Comparison of ENCODE assay signal across 15 mouse cellular contexts in the genomic region with DNA sequence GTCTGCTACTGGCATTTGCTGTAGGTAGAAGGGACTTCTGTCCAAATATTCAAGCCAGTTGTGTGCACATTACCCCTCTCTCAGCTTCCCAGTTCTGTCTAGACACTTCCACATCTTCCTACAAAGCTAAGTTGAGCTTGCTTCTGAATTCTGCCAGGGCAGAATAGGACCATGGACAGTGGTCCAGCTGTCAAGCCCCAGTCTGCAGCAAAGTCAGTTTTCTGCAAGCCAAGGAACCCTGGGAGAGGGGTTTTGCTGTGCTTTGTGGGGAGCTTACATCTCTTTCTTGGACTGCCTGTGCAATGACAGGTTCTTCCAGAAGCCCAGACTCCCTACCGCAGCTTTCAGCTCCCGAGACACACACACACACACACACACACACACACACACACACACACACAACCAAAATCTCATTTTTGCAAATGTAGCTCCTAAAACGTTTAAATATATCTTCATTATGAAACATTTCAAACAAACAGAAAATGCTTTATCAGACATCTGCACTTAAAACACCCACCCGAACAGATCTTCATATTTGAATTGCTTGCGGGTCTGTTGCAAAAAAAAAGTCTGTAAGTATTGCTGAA.
A peak's percentile ranks its signal among the peaks of the same experiment; 100 is the strongest.
DNase-seq lines count a peak whose midpoint lies in the region; ATAC-seq and TF ChIP-seq lines count a peak whose summit lies in the region.
"Had no signal": no experiment of that assay in that cellular context is flagged by ENCODE, and none has a peak within 500 bp of the region (broad histone marks: within the 10 kb centered on the region; RNA-seq: fewer than 3 reads in every experiment).

No protein-coding gene starts in this region.

- H3K4me2 ChIP-seq in forebrain, postnatal 0 days (ENCODE audit: low read depth), result no peak overlapping the region
- H3K4me2 ChIP-seq in forebrain, embryonic 16.5 days (ENCODE audit: low read length), result no peak overlapping the region
- no peak overlapping the region for H3K4me2 ChIP-seq in lung, embryonic 14.5 days
- no peak overlapping the region for H3K4me2 ChIP-seq in limb, embryonic 11.5 days (ENCODE audit: low read depth, severe bottlenecking)
- H3K4me2 ChIP-seq: embryonic facial prominence, embryonic 12.5 days had no signal

- WGBS in forebrain, postnatal 0 days, result 61% methylated on average over 5 of the region's 5 CpGs
- 70% methylated on average over 5 of the region's 5 CpGs for WGBS in forebrain, embryonic 16.5 days
- WGBS in lung, embryonic 14.5 days, result 53% methylated on average over 5 of the region's 5 CpGs
- WGBS in limb, embryonic 11.5 days, result 81% methylated on average over 5 of the region's 5 CpGs

- H3K4me1 ChIP-seq in forebrain, postnatal 0 days (ENCODE audit: insufficient read depth), result no peaks in the 10 kb centered on the region; the same call in 1 of the 2 replicates
- H3K4me1 ChIP-seq in forebrain, embryonic 16.5 days (replicated peaks; ENCODE audit: control insufficient read depth, insufficient read depth, low read length), result no peaks in the 10 kb centered on the region
- no peaks in the 10 kb centered on the region for H3K4me1 ChIP-seq in lung, embryonic 14.5 days (ENCODE audit: insufficient read depth)
- no peaks in the 10 kb centered on the region for H3K4me1 ChIP-seq in limb, embryonic 11.5 days (ENCODE audit: control insufficient read depth, insufficient read depth, low read length)
- H3K4me1 ChIP-seq: embryonic facial prominence, embryonic 12.5 days; heart, embryonic 10.5 days had no signal

- no peak for ATAC-seq in forebrain, postnatal 0 days
- no peak for ATAC-seq in forebrain, embryonic 16.5 days
- ATAC-seq in lung, embryonic 14.5 days (ENCODE audit: insufficient read depth), result no peak
- no peak for ATAC-seq in limb, embryonic 11.5 days (ENCODE audit: insufficient number of reproducible peaks, low FRiP score, low TSS enrichment, low read depth)

- TF ChIP-seq CTCF in forebrain, postnatal 0 days (IDR thresholded peaks at IDR 0.05; ENCODE audit: low read depth), result no peak
- TF ChIP-seq CTCF in lung, embryonic 14.5 days (IDR thresholded peaks at IDR 0.05; ENCODE audit: low read depth), result no peak

- no peak overlapping the region for H3K27ac ChIP-seq in forebrain, postnatal 0 days (ENCODE audit: low read depth, low read length)
- H3K27ac ChIP-seq in forebrain, embryonic 16.5 days (ENCODE audit: low read length), result no peak overlapping the region
- no peak overlapping the region for H3K27ac ChIP-seq in lung, embryonic 14.5 days (ENCODE audit: low read depth)
- no peak overlapping the region for H3K27ac ChIP-seq in limb, embryonic 11.5 days (replicated peaks; ENCODE audit: low read depth, low read length)
- H3K27ac ChIP-seq: embryonic facial prominence, embryonic 12.5 days; heart, embryonic 10.5 days had no signal

- no peaks in the 10 kb centered on the region for H3K36me3 ChIP-seq in forebrain, postnatal 0 days (ENCODE audit: insufficient read depth)
- H3K36me3 ChIP-seq in forebrain, embryonic 16.5 days (ENCODE audit: control insufficient read depth, insufficient read depth), result no peaks in the 10 kb centered on the region
- no peaks in the 10 kb centered on the region for H3K36me3 ChIP-seq in lung, embryonic 14.5 days (ENCODE audit: insufficient read depth)
- no peaks in the 10 kb centered on the region for H3K36me3 ChIP-seq in limb, embryonic 11.5 days (ENCODE audit: control insufficient read depth, insufficient read depth, low read length)
- H3K36me3 ChIP-seq: embryonic facial prominence, embryonic 12.5 days; heart, embryonic 10.5 days had no signal

- H3K4me3 ChIP-seq in forebrain, postnatal 0 days (ENCODE audit: low read depth, low read length), result no peak overlapping the region
- H3K4me3 ChIP-seq in forebrain, embryonic 16.5 days (replicated peaks; ENCODE audit: low read length), result no peak overlapping the region
- H3K4me3 ChIP-seq in lung, embryonic 14.5 days (ENCODE audit: low read depth, low read length), result no peak overlapping the region
- no peak overlapping the region for H3K4me3 ChIP-seq in limb, embryonic 11.5 days (ENCODE audit: low read depth, low read length)
- H3K4me3 ChIP-seq: embryonic facial prominence, embryonic 12.5 days; heart, embryonic 10.5 days had no signal

- H3K9ac ChIP-seq in forebrain, postnatal 0 days, result peak overlapping the region; percentile 11; the same call in 1 of the 2 replicates
- H3K9ac ChIP-seq in forebrain, embryonic 16.5 days (replicated peaks; ENCODE audit: low read depth, low read length), result no peak overlapping the region
- H3K9ac ChIP-seq in lung, embryonic 14.5 days, result no peak overlapping the region
- no peak overlapping the region for H3K9ac ChIP-seq in limb, embryonic 11.5 days (ENCODE audit: low read length)
- H3K9ac ChIP-seq: embryonic facial prominence, embryonic 12.5 days had no signal

- no peaks in the 10 kb centered on the region for H3K9me3 ChIP-seq in forebrain, postnatal 0 days (ENCODE audit: low read length)
- no peaks in the 10 kb centered on the region for H3K9me3 ChIP-seq in forebrain, embryonic 16.5 days (ENCODE audit: control insufficient read depth, low read length)
- no peaks in the 10 kb centered on the region for H3K9me3 ChIP-seq in lung, embryonic 14.5 days (ENCODE audit: low read depth, low read length)
- H3K9me3 ChIP-seq in limb, embryonic 11.5 days (ENCODE audit: control insufficient read depth, low read length), result no peaks in the 10 kb centered on the region
- H3K9me3 ChIP-seq: embryonic facial prominence, embryonic 12.5 days; heart, embryonic 10.5 days had no signal

- no peaks in the 10 kb centered on the region for H3K27me3 ChIP-seq in forebrain, postnatal 0 days (ENCODE audit: insufficient read depth, low read length)
- no peaks in the 10 kb centered on the region for H3K27me3 ChIP-seq in forebrain, embryonic 16.5 days (replicated peaks; ENCODE audit: control insufficient read depth, insufficient read depth, low read length)
- no peaks in the 10 kb centered on the region for H3K27me3 ChIP-seq in lung, embryonic 14.5 days (ENCODE audit: insufficient read depth, low read length)
- H3K27me3 ChIP-seq in limb, embryonic 11.5 days (ENCODE audit: control insufficient read depth, insufficient read depth, low read length), result no peaks in the 10 kb centered on the region
- H3K27me3 ChIP-seq: embryonic facial prominence, embryonic 12.5 days had no signal

- DNase-seq in forebrain, postnatal 0 days, result no peak
- DNase-seq in lung, embryonic 14.5 days, result peak; percentile 74
- no peak for DNase-seq in lung, postnatal 4 days
- DNase-seq in ZHBTc4 (ENCODE audit: low read depth, low spot score), result peak; percentile 54
- DNase-seq in limb, embryonic 11.5 days (ENCODE audit: low spot score), result peak; percentile 58
- DNase-seq in cerebellum, postnatal 14 days, result no peak
- DNase-seq in adrenal gland, postnatal 10 days, result no peak
- DNase-seq: adrenal gland, postnatal 36 days; cerebellum, adult 11-12 months; kidney, adult 18-20 months; liver; thymus, adult 18-20 months had no signal

Comparison
In these comparisons a context has a peak if more than half of its experiments do, and no peak if none do; other contexts are left out.
1. DNase-seq: peak in lung, embryonic 14.5 days (single experiment), ZHBTc4 (single experiment) and limb, embryonic 11.5 days (single experiment); none in forebrain, postnatal 0 days (single experiment), lung, postnatal 4 days (0 of 2), cerebellum, postnatal 14 days (0 of 2) and adrenal gland, postnatal 10 days (single experiment).